In the genomic region with DNA sequence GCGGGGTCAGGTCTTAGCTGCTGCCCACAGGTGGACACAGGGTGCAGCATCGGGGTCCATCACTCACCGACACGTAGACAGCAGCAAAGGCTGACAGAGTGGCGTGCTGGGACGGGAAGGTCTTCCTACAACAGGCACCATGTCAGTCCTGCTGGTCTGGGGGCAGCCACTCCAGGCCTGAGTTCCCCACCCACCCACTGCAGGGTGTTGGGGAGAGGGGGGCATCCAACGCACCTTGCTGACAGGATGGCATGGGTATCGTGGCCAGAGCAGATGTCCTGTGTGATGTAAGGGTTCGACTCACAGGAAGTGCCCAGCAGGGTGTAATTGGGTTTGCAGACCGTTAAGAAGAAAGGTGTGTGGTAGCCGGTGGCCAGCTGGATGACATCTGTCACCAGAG, we compare ENCODE assay signal across 24 mouse cellular contexts. TPM values are rescaled to one million over a fixed set of nuclear protein-coding genes. Genes with fewer than 3 reads are reported as not detected.
DNase-seq lines count a peak whose midpoint lies in the region; ATAC-seq lines count a peak whose summit lies in the region.
"Had no signal": no experiment of that assay in that cellular context is flagged by ENCODE, and none has a peak within 500 bp of the region (broad histone marks: within the 10 kb centered on the region; RNA-seq: fewer than 3 reads in every experiment).

No protein-coding gene starts in this region.

- H3K9ac ChIP-seq in forebrain, embryonic 14.5 days (ENCODE audit: low read length), result no peak overlapping the region
- no peak overlapping the region for H3K9ac ChIP-seq in forebrain, embryonic 16.5 days (replicated peaks; ENCODE audit: low read depth, low read length)
- H3K9ac ChIP-seq in midbrain, embryonic 14.5 days (replicated peaks; ENCODE audit: low read length), result no peak overlapping the region
- H3K9ac ChIP-seq: forebrain, embryonic 12.5 days; liver, embryonic 13.5 days; lung, embryonic 14.5 days; stomach, embryonic 15.5 days had no signal

- no peak for ATAC-seq in forebrain, embryonic 14.5 days
- ATAC-seq in forebrain, embryonic 16.5 days, result no peak
- no peak for ATAC-seq in midbrain, embryonic 14.5 days (ENCODE audit: low FRiP score, low TSS enrichment)
- 0 out of 2 replicates have a peak, but pooled peaks have one; percentile 5 for ATAC-seq in megakaryocyte-erythroid progenitor cell, adult 5-6 weeks (replicated peaks; ENCODE audit: low FRiP score, low TSS enrichment, poor library complexity, severe bottlenecking)

- H3K27me3 ChIP-seq in forebrain, embryonic 14.5 days (replicated peaks; ENCODE audit: control insufficient read depth, insufficient read depth, low read length), result no peaks in the 10 kb centered on the region
- H3K27me3 ChIP-seq in forebrain, embryonic 16.5 days (replicated peaks; ENCODE audit: control insufficient read depth, insufficient read depth, low read length), result no peaks in the 10 kb centered on the region
- no peaks in the 10 kb centered on the region for H3K27me3 ChIP-seq in midbrain, embryonic 10.5 days (ENCODE audit: low read depth, poor library complexity, severe bottlenecking)
- no peaks in the 10 kb centered on the region for H3K27me3 ChIP-seq in midbrain, embryonic 14.5 days (ENCODE audit: control insufficient read depth, insufficient read depth, low read length)
- H3K27me3 ChIP-seq: forebrain, embryonic 12.5 days; liver, embryonic 13.5 days; stomach, embryonic 15.5 days had no signal

- H3K9me3 ChIP-seq in forebrain, embryonic 14.5 days (replicated peaks; ENCODE audit: control insufficient read depth, low read length), result no peaks in the 10 kb centered on the region
- H3K9me3 ChIP-seq in forebrain, embryonic 16.5 days (ENCODE audit: control insufficient read depth, low read length), result no peaks in the 10 kb centered on the region
- H3K9me3 ChIP-seq in midbrain, embryonic 10.5 days (replicated peaks), result no peaks in the 10 kb centered on the region
- no peaks in the 10 kb centered on the region for H3K9me3 ChIP-seq in midbrain, embryonic 14.5 days (ENCODE audit: control insufficient read depth, low read length)
- H3K9me3 ChIP-seq: forebrain, embryonic 12.5 days; heart, embryonic 10.5 days; liver, embryonic 13.5 days; stomach, embryonic 15.5 days had no signal

- no peak overlapping the region for H3K4me3 ChIP-seq in forebrain, embryonic 14.5 days (ENCODE audit: low read depth, low read length)
- no peak overlapping the region for H3K4me3 ChIP-seq in forebrain, embryonic 16.5 days (replicated peaks; ENCODE audit: low read length)
- peak overlapping the region; percentile 18; the same call in 1 of the 2 replicates for H3K4me3 ChIP-seq in midbrain, embryonic 10.5 days
- no peak overlapping the region for H3K4me3 ChIP-seq in midbrain, embryonic 14.5 days (replicated peaks; ENCODE audit: low read depth, low read length)
- H3K4me3 ChIP-seq: forebrain, embryonic 12.5 days; heart, embryonic 10.5 days; left cerebral cortex, adult 2 months; liver, embryonic 13.5 days; stomach, embryonic 15.5 days had no signal

- H3K36me3 ChIP-seq in forebrain, embryonic 14.5 days (ENCODE audit: control insufficient read depth, insufficient read depth, low read length), result peaks cover 84% of the 10 kb centered on the region
- H3K36me3 ChIP-seq in forebrain, embryonic 16.5 days (ENCODE audit: control insufficient read depth, insufficient read depth), result peaks cover 25% of the 10 kb centered on the region
- peaks cover 93% of the 10 kb centered on the region for H3K36me3 ChIP-seq in midbrain, embryonic 10.5 days
- peaks cover 80% of the 10 kb centered on the region for H3K36me3 ChIP-seq in midbrain, embryonic 14.5 days (ENCODE audit: control insufficient read depth, insufficient read depth, low read length)

- DNase-seq in cerebellum, adult 11-12 months, result peak; percentile 51
- DNase-seq in cerebellum, adult 18-20 months, result no peak
- no peak for DNase-seq in forebrain, embryonic 14.5 days (ENCODE audit: low spot score)
- no peak for DNase-seq in midbrain, embryonic 10.5 days (ENCODE audit: low spot score)
- DNase-seq in midbrain, embryonic 14.5 days, result no peak
- no peak for DNase-seq in urinary bladder, postnatal 14 days (ENCODE audit: low spot score)
- DNase-seq: liver, embryonic 13.5 days; lung, embryonic 14.5 days; thymus, postnatal 36 days had no signal

- peaks cover 4% of the 10 kb centered on the region for H3K4me1 ChIP-seq in forebrain, embryonic 14.5 days (ENCODE audit: control insufficient read depth, insufficient read depth, low read length)
- peaks cover 21% of the 10 kb centered on the region for H3K4me1 ChIP-seq in forebrain, embryonic 16.5 days (replicated peaks; ENCODE audit: control insufficient read depth, insufficient read depth, low read length)
- H3K4me1 ChIP-seq in midbrain, embryonic 10.5 days, result peaks cover 23% of the 10 kb centered on the region
- H3K4me1 ChIP-seq in midbrain, embryonic 14.5 days (ENCODE audit: control insufficient read depth, insufficient read depth, low read length), result peaks cover 7% of the 10 kb centered on the region; the same call in 1 of the 2 replicates

- 83% methylated on average over 11 of the region's 11 CpGs for WGBS in forebrain, embryonic 14.5 days
- WGBS in forebrain, embryonic 16.5 days, result 83% methylated on average over 11 of the region's 11 CpGs
- WGBS in midbrain, embryonic 10.5 days, result 86% methylated on average over 11 of the region's 11 CpGs
- 84% methylated on average over 11 of the region's 11 CpGs for WGBS in midbrain, embryonic 14.5 days

- no peak overlapping the region for H3K4me2 ChIP-seq in forebrain, embryonic 14.5 days (ENCODE audit: low read length)
- no peak overlapping the region for H3K4me2 ChIP-seq in forebrain, embryonic 16.5 days (ENCODE audit: low read length)
- H3K4me2 ChIP-seq in midbrain, embryonic 14.5 days (ENCODE audit: low read length), result no peak overlapping the region
- H3K4me2 ChIP-seq: forebrain, embryonic 12.5 days; liver, embryonic 13.5 days; lung, embryonic 14.5 days; stomach, embryonic 15.5 days had no signal

- 0 out of 2 replicates have a peak overlapping the region, but pooled peaks have one; percentile 4 for H3K27ac ChIP-seq in forebrain, embryonic 14.5 days (ENCODE audit: low read depth, low read length)
- no peak overlapping the region for H3K27ac ChIP-seq in forebrain, embryonic 16.5 days (ENCODE audit: low read length)
- no peak overlapping the region for H3K27ac ChIP-seq in midbrain, embryonic 10.5 days (replicated peaks)
- H3K27ac ChIP-seq in midbrain, embryonic 14.5 days (replicated peaks; ENCODE audit: low read depth, low read length), result no peak overlapping the region
- H3K27ac ChIP-seq: left cerebral cortex, adult 2 months; liver, embryonic 13.5 days; stomach, embryonic 15.5 days had no signal

RNA-seq across cellular contexts. Expression of gene Prtn3, which starts 7.7 kb away (rescaled TPM):
- polyA plus RNA-seq in forebrain, embryonic 14.5 days (2014; fragmentation: Nextera tagmentation; extraction: Ambion mirVana), result 16.9 and 17.1 TPM in 2 replicates
- polyA plus RNA-seq in forebrain, embryonic 16.5 days (2015; fragmentation: Nextera tagmentation; extraction: Ambion mirVana), result 12.4 and 15.3 TPM in 2 replicates
- 8.0 and 13.5 TPM in 2 replicates for polyA plus RNA-seq in midbrain, embryonic 10.5 days (2016; fragmentation: Nextera tagmentation; extraction: Ambion mirVana)
- polyA plus RNA-seq in midbrain, embryonic 14.5 days (2014; fragmentation: Nextera tagmentation; extraction: Ambion mirVana), result 14.9 and 16.7 TPM in 2 replicates
- total RNA-seq in megakaryocyte-erythroid progenitor cell, adult 5-6 weeks (2014; fragmentation: Nextera tagmentation), result 2.5 and 8.7 TPM in 2 replicates
- 0.56 and 5.9 TPM in 2 replicates for total RNA-seq in megakaryocyte-erythroid progenitor cell, adult 5-6 weeks (2017)
- total RNA-seq: gastrocnemius, adult 8-10 months; monocyte, adult 5-6 weeks had no signal

RNA-seq across cellular contexts. Expression of gene Plppr3, which starts 7.8 kb away (rescaled TPM):
- 224 and 298 TPM in 2 replicates for polyA plus RNA-seq in forebrain, embryonic 14.5 days (2014; fragmentation: Nextera tagmentation; extraction: Ambion mirVana)
- polyA plus RNA-seq in forebrain, embryonic 16.5 days (2015; fragmentation: Nextera tagmentation; extraction: Ambion mirVana), result 415 and 495 TPM in 2 replicates
- polyA plus RNA-seq in midbrain, embryonic 10.5 days (2016; fragmentation: Nextera tagmentation; extraction: Ambion mirVana), result 110 and 169 TPM in 2 replicates
- 342 and 375 TPM in 2 replicates for polyA plus RNA-seq in midbrain, embryonic 14.5 days (2014; fragmentation: Nextera tagmentation; extraction: Ambion mirVana)
- not detected in 2 replicates for total RNA-seq in megakaryocyte-erythroid progenitor cell, adult 5-6 weeks (2014; fragmentation: Nextera tagmentation)
- total RNA-seq in megakaryocyte-erythroid progenitor cell, adult 5-6 weeks (2017), result 5.8 and 15.0 TPM in 2 replicates

RNA-seq across cellular contexts. Expression of gene Ptbp1, which starts 12.4 kb away (rescaled TPM):
- 98.2 and 109 TPM in 2 replicates for polyA plus RNA-seq in forebrain, embryonic 14.5 days (2014; fragmentation: Nextera tagmentation; extraction: Ambion mirVana)
- 98.3 and 107 TPM in 2 replicates for polyA plus RNA-seq in forebrain, embryonic 16.5 days (2015; fragmentation: Nextera tagmentation; extraction: Ambion mirVana)
- 296 and 334 TPM in 2 replicates for polyA plus RNA-seq in midbrain, embryonic 10.5 days (2016; fragmentation: Nextera tagmentation; extraction: Ambion mirVana)
- 47.5 and 74.0 TPM in 2 replicates for polyA plus RNA-seq in midbrain, embryonic 14.5 days (2014; fragmentation: Nextera tagmentation; extraction: Ambion mirVana)
- total RNA-seq in megakaryocyte-erythroid progenitor cell, adult 5-6 weeks (2014; fragmentation: Nextera tagmentation), result 423 and 470 TPM in 2 replicates
- total RNA-seq in megakaryocyte-erythroid progenitor cell, adult 5-6 weeks (2017), result 149 and 201 TPM in 2 replicates

RNA-seq across cellular contexts. Expression of gene Elane, which starts 19.4 kb away (rescaled TPM):
- 0.36 TPM in 1 of 2 replicates, not detected in the other for polyA plus RNA-seq in forebrain, embryonic 14.5 days (2014; fragmentation: Nextera tagmentation; extraction: Ambion mirVana)
- not detected in 2 replicates for polyA plus RNA-seq in forebrain, embryonic 16.5 days (2015; fragmentation: Nextera tagmentation; extraction: Ambion mirVana)
- polyA plus RNA-seq in midbrain, embryonic 10.5 days (2016; fragmentation: Nextera tagmentation; extraction: Ambion mirVana), result 0.16 and 0.46 TPM in 2 replicates
- polyA plus RNA-seq in midbrain, embryonic 14.5 days (2014; fragmentation: Nextera tagmentation; extraction: Ambion mirVana), result not detected in 2 replicates
- 10.5 TPM in 1 of 2 replicates, not detected in the other for total RNA-seq in megakaryocyte-erythroid progenitor cell, adult 5-6 weeks (2014; fragmentation: Nextera tagmentation)
- total RNA-seq in megakaryocyte-erythroid progenitor cell, adult 5-6 weeks (2017), result 0.23 and 1.3 TPM in 2 replicates
- total RNA-seq: gastrocnemius, adult 8-10 months; layer of hippocampus, postnatal 10 days; left cerebral cortex, adult 2 months; left cerebral cortex, postnatal 36 days; monocyte, adult 5-6 weeks had no signal
- polyA plus RNA-seq: forebrain, embryonic 12.5 days; intestine, embryonic 14.5 days; neural tube, embryonic 11.5 days had no signal

RNA-seq across cellular contexts. Expression of gene Cfd, which starts 24.1 kb away (rescaled TPM):
- not detected in 2 replicates for polyA plus RNA-seq in forebrain, embryonic 14.5 days (2014; fragmentation: Nextera tagmentation; extraction: Ambion mirVana)
- not detected in 2 replicates for polyA plus RNA-seq in forebrain, embryonic 16.5 days (2015; fragmentation: Nextera tagmentation; extraction: Ambion mirVana)
- not detected in 2 replicates for polyA plus RNA-seq in midbrain, embryonic 10.5 days (2016; fragmentation: Nextera tagmentation; extraction: Ambion mirVana)
- polyA plus RNA-seq in midbrain, embryonic 14.5 days (2014; fragmentation: Nextera tagmentation; extraction: Ambion mirVana), result not detected in 2 replicates
- not detected in 2 replicates for total RNA-seq in megakaryocyte-erythroid progenitor cell, adult 5-6 weeks (2014; fragmentation: Nextera tagmentation)
- total RNA-seq in megakaryocyte-erythroid progenitor cell, adult 5-6 weeks (2017), result not detected in 2 replicates
- total RNA-seq: common myeloid progenitor, adult 5-6 weeks; hematopoietic stem cell, adult 5-6 weeks; layer of hippocampus, postnatal 10 days; left cerebral cortex, adult 2 months; left cerebral cortex, postnatal 36 days; monocyte, adult 5-6 weeks had no signal
- polyA plus RNA-seq: forebrain, embryonic 12.5 days; heart, embryonic 10.5 days; heart, embryonic 16.5 days; intestine, embryonic 14.5 days; liver, embryonic 13.5 days; lung, embryonic 14.5 days; neural tube, embryonic 11.5 days; stomach, embryonic 15.5 days had no signal
